Mouse (Mus musculus) erythroblast, embryonic 14.5 days (primary cell): Measurements from ENCODE around the gene Pip4k2a. TPM values are rescaled to one million over a fixed set of nuclear protein-coding genes. Genes with fewer than 3 reads are reported as not detected.
A peak's percentile ranks its signal among the peaks of the same experiment; 100 is the strongest.

ENCODE experiments used
- H3K27me3 ChIP-seq: 2 replicates; pipeline ENCODE4 v1.6.1; 2012; ENCODE audit warnings: inconsistent platforms; ENCODE audit not compliant: control insufficient read depth
- H3K36me3 ChIP-seq: 2 replicates; pipeline ENCODE4 v1.6.1; 2012; ENCODE audit warnings: mild to moderate bottlenecking, inconsistent platforms; ENCODE audit not compliant: control insufficient read depth
- H3K4me1 ChIP-seq: 2 replicates; pipeline ENCODE4 v1.6.1; 2012; ENCODE audit warnings: inconsistent platforms; ENCODE audit not compliant: control insufficient read depth
- H3K4me3 ChIP-seq: replicated peaks from 2 replicates; pipeline ENCODE3; 2012; ENCODE audit warnings: moderate library complexity, mild to moderate bottlenecking, inconsistent platforms
- H3K9me3 ChIP-seq: 2 replicates; pipeline ENCODE4 v1.6.1; 2012; ENCODE audit warnings: low read length, inconsistent platforms, mixed read lengths; ENCODE audit not compliant: control insufficient read depth
- GATA1 ChIP-seq: IDR thresholded peaks from 2 replicates; pipeline ENCODE4 v1.6.1; 2012; ENCODE audit warnings: low read length, inconsistent platforms, mixed read lengths
- TAL1 ChIP-seq: IDR thresholded peaks from 3 replicates; pipeline ENCODE4 v1.6.1; 2012; ENCODE audit warnings: low read length, inconsistent platforms, mixed read lengths
- polyA plus RNA-seq: library from polyadenylated mRNA; stranded (reverse); fragments of >175 nt; gene quantifications from 2 replicates; pipeline ENCODE4 v1.2.3, GENCODE M21; 2012

Pip4k2a gene
- polyA plus RNA-seq, 1 experiment = 3.8 TPM

GRCm38 (mm10) chr2:18970461-18970860 lies 27.5 kb downstream of the Pip4k2a start:
- H3K36me3 ChIP-seq = peaks cover 41% of the 10 kb centered on the region
- peaks cover 89% of the 10 kb centered on the region for H3K4me1 ChIP-seq
- H3K9me3 ChIP-seq = peaks cover 9% of the 10 kb centered on the region

GRCm38 (mm10) chr2:18969066-18969681 lies 28.8 kb downstream of the Pip4k2a start:
- H3K4me1 ChIP-seq = peaks cover 81% of the 10 kb centered on the region
- H3K9me3 ChIP-seq = peaks cover 11% of the 10 kb centered on the region
- no peaks in the 10 kb centered on the region for H3K27me3 ChIP-seq
- peaks cover 43% of the 10 kb centered on the region for H3K36me3 ChIP-seq
- peak overlapping the region; percentile 38 for H3K4me3 ChIP-seq
- TF ChIP-seq GATA1 = peak; percentile 43
- TF ChIP-seq TAL1 = peak; percentile 40; the same call in 1 of the 3 replicates

More at GRCm38 (mm10) chr2:18970461-18970860, 27.5 kb downstream of the Pip4k2a start:
- H3K4me3 ChIP-seq = no peak overlapping the region
- no peaks in the 10 kb centered on the region for H3K27me3 ChIP-seq
- TF ChIP-seq TAL1 (no peak), GATA1 (no peak)

GRCm38 (mm10) chr2:18967451-18968063 lies 30.4 kb downstream of the Pip4k2a start:
- TF ChIP-seq GATA1 (no peak), TAL1 (no peak)

DNA sequence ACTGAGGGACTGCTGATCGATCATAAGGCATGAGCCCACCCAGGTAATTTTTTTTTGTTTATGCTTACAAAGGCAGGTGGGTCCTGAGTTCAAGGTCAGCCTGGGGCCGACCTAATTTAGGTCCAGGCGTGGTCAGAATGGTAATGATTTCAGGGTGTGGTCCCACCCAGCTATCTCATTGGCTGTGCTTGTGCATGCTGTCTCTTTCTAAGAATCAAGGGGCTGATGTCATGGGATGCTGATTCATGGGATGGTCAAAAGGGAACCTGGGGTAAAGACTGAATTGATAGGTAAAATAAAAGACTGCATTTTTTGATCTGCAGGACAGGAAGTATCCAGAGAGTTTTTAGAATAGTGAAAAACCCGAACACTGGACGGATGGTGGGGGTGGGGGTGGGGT lies 31.4 kb downstream of the Pip4k2a start:
- Histone ChIP-seq H3K4me1 (peaks cover 81% of the 10 kb centered on the region), H3K36me3 (peaks cover 25% of the 10 kb centered on the region)
- TF ChIP-seq GATA1 (no peak), TAL1 (no peak)

More at GRCm38 (mm10) chr2:18967451-18968063, 30.4 kb downstream of the Pip4k2a start:
- H3K36me3 ChIP-seq = peaks cover 32% of the 10 kb centered on the region
- peaks cover 2% of the 10 kb centered on the region; the same call in 1 of the 2 replicates for H3K9me3 ChIP-seq
- H3K4me3 ChIP-seq = no peak overlapping the region
- H3K4me1 ChIP-seq = peaks cover 80% of the 10 kb centered on the region
- no peaks in the 10 kb centered on the region for H3K27me3 ChIP-seq

DNA sequence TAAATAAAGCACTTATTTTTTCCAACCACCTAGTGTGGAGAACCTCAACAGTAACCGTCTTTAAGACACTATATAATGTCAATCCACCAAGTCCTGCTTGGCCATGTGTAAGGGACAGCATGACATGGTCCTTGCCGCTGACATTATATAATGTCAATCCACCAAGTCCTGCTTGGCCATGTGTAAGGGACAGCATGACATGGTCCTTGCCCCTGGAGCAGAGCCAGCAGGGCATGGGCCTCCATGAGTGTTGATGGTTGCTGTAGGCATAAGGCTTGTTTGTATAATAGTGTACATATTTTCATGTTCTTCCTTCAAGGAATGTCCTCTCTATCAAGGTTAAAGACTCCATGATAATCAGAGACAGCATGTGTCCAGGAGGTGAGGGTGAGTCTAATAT lies 32.0 kb downstream of the Pip4k2a start:
- 0 out of 2 replicates have a peak, but pooled peaks cover 2% of the 10 kb centered on the region for H3K9me3 ChIP-seq
- H3K4me3 ChIP-seq = no peak overlapping the region
- H3K4me1 ChIP-seq = peaks cover 78% of the 10 kb centered on the region
- peaks cover 23% of the 10 kb centered on the region for H3K36me3 ChIP-seq
- no peaks in the 10 kb centered on the region for H3K27me3 ChIP-seq
- no peak for TF ChIP-seq GATA1
- TF ChIP-seq TAL1 = no peak

More for the DNA sequence above, 31.4 kb downstream of the Pip4k2a start:
- H3K4me3 ChIP-seq = no peak overlapping the region
- no peaks in the 10 kb centered on the region for H3K27me3 ChIP-seq
- 0 out of 2 replicates have a peak, but pooled peaks cover 2% of the 10 kb centered on the region for H3K9me3 ChIP-seq

DNA sequence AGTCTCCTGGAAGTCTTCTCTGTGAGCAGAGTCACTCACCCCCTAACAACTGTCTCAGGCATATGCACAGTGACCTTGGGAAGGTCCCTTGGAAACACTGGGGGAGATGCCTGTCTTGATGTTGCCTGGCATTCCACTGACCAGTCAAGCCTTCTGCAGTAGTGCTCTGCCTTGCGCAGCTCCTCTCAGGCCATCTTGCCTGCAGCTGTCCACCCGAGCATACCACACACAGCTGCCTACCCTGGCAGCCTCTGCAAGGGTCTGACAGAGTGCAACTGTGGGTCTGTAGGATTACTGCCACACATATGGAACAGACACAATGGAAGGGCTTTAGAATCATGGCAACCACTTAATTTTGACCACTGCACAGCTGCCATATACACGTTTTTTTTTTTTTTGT lies 32.8 kb downstream of the Pip4k2a start:
- H3K4me1 ChIP-seq = peaks cover 71% of the 10 kb centered on the region
- 0 out of 2 replicates have a peak, but pooled peaks cover 2% of the 10 kb centered on the region for H3K9me3 ChIP-seq
- no peaks in the 10 kb centered on the region for H3K27me3 ChIP-seq
- TF ChIP-seq TAL1 (no peak), GATA1 (no peak)
- H3K36me3 ChIP-seq = peaks cover 19% of the 10 kb centered on the region
- H3K4me3 ChIP-seq = no peak overlapping the region

- no peak for TF ChIP-seq GATA1
- TF ChIP-seq TAL1 = no peak
- H3K36me3 ChIP-seq = peaks cover 21% of the 10 kb centered on the region
- 0 out of 2 replicates have a peak, but pooled peaks cover 2% of the 10 kb centered on the region for H3K9me3 ChIP-seq
- H3K27me3 ChIP-seq = no peaks in the 10 kb centered on the region
- no peak overlapping the region for H3K4me3 ChIP-seq
- peaks cover 69% of the 10 kb centered on the region for H3K4me1 ChIP-seq
Observed at GRCm38 (mm10) chr2:18963286-18964040, 34.5 kb downstream of the Pip4k2a start.

DNA sequence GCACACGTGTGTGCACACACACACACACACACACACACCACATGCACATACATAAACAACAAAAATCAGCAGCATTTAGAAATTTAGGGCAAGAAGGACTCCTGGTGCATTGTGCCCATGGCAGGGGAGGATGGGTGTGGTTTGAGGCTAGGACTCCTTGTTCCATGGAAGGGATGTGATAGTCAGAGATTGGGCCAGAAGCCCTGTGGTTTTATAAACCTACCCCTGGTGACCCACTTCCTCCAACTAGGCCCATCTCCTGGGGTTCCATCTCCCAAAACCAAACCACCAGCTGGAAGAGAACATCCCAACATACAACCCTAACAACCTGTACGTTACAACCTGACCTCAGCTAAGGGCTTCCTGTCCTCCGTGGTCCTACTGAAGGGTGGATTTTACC lies 35.4 kb downstream of the Pip4k2a start:
- H3K9me3 ChIP-seq = 0 out of 2 replicates have a peak, but pooled peaks cover 2% of the 10 kb centered on the region
- H3K4me3 ChIP-seq = no peak overlapping the region
- H3K4me1 ChIP-seq = peaks cover 68% of the 10 kb centered on the region

GRCm38 (mm10) chr2:18960376-18960973 lies 37.5 kb downstream of the Pip4k2a start:
- TF ChIP-seq TAL1 = no peak
- no peak for TF ChIP-seq GATA1
- H3K4me1 ChIP-seq = peaks cover 71% of the 10 kb centered on the region
- peaks cover 13% of the 10 kb centered on the region for H3K36me3 ChIP-seq

More for the DNA sequence above, 35.4 kb downstream of the Pip4k2a start:
- Histone ChIP-seq H3K27me3 (no peaks in the 10 kb centered on the region), H3K36me3 (peaks cover 21% of the 10 kb centered on the region)
- TF ChIP-seq GATA1 (no peak), TAL1 (no peak)

More at GRCm38 (mm10) chr2:18960376-18960973, 37.5 kb downstream of the Pip4k2a start:
- 0 out of 2 replicates have a peak, but pooled peaks cover 2% of the 10 kb centered on the region for H3K9me3 ChIP-seq
- H3K27me3 ChIP-seq = no peaks in the 10 kb centered on the region
- H3K4me3 ChIP-seq = no peak overlapping the region
